Mouse (Mus musculus) spleen, postnatal 36 days (tissue): ENCODE measurements at regions not wholly inside any gene's neighbourhood (a gene's known extent, or its start where the extent isn't known, plus 50 kb on each side); places are given as distances from the start of the nearest gene placed in this dataset.
A peak's percentile ranks its signal among the peaks of the same experiment; 100 is the strongest.

ENCODE experiments used
- DNase-seq, 2 experiments: peaks; one replicate each; pipeline ENCODE4 v3.0.0; 2022; ENCODE audit warnings: low spot score in 2 of 2, mixed read lengths in 1 of 2

DNA sequence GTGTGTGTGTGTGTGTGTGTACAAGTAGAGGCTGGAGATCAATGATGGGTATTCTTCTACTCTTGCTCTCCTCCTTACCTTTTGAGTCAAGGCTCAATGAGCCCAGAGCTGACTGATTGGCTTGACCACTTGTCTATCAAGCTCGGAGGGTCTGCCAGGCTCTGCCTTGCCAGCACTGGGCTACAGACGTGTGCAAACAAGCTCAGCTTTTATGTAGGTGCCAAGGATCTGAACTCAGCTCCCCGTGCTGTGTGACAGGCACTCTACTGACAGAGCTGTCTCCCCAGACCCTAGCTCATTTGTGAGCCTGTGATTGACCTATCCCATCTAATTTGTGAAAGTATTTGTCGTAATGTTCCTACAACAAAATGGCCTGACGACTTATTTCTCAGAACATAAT lies 54.2 kb upstream of the Cdc42bpa start:
- DNase-seq = no peak

DNA sequence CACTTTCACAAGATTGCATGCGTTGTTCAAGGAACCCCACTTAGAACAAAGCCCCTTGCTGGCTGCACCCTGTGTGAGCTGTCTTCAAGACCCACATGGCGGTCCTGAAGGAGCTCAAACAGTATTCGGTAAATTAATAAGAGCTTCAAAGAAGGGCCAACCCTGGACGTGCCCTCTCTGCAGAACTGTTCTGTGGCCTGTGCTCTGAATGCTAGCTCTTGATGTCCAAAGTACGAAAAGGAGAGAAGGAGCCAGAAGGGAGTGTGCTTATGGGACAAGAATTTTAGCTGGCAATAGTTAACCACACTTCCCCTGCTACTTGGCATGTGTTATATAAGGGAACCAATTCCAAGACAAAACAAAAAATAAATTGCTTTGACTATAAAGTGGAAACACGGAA lies 67.6 kb upstream of the Cdc42bpa start:
- DNase-seq = no peak

DNA sequence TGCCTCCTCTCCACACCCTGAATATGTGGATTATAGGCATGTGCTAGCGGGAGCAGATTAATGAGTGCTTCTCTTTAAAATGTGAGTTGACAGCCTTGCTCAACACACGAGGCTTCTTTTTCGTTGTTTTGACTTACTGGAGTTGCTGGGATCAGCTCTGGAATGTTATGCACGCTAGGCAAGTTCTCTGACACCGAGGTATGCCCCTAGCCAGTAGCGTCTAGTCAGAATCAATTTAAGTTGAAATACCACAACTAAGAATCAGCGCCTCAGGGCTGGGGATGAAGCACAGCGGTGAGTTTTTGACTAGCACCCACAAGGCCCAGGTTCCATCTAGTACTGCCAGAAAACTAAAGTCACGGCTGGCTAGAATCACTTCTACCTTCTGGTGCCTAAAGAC lies 72.4 kb upstream of the Cdc42bpa start:
- no peak for DNase-seq

DNA sequence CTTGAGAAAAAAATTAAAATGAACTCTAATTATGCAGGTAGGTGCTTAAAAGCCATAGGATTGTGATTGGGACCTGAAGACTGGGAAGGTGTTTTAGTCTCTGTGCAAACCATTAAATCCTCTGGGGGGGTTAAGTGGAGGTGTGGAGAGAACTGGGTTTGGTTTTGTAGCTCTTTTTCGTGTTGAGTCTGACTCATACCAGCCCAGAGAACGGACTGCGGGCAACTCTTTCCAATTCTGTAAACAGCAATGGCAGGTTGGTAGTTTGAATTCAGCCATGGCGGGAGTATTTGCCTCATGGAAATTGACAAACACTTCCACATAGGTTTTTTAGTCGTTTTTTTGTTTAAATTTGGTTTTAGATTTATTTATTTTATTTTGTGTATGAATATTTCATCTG lies 77.7 kb upstream of the Ahctf1 start:
- no peak for DNase-seq

DNA sequence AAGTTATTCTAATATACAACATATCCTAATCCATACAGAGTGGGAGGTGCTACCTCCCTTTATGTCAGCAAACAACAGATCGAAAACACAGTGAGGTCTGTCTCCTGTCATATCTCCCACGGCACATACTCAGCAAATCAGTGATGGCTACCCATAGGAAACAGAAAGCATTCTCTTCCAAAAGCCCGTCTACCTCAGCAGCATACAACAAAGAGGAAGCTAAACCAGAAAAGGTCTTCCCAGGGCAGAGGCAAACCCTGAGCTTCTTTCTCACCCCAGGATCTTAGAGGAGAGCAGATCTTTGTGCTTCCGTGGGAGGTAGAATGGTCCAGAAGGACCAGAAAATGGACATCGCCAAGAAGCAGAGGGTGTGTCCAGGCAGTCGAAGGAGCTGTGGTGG lies 74.4 kb upstream of the Ahctf1 start:
- DNase-seq = no peak

DNA sequence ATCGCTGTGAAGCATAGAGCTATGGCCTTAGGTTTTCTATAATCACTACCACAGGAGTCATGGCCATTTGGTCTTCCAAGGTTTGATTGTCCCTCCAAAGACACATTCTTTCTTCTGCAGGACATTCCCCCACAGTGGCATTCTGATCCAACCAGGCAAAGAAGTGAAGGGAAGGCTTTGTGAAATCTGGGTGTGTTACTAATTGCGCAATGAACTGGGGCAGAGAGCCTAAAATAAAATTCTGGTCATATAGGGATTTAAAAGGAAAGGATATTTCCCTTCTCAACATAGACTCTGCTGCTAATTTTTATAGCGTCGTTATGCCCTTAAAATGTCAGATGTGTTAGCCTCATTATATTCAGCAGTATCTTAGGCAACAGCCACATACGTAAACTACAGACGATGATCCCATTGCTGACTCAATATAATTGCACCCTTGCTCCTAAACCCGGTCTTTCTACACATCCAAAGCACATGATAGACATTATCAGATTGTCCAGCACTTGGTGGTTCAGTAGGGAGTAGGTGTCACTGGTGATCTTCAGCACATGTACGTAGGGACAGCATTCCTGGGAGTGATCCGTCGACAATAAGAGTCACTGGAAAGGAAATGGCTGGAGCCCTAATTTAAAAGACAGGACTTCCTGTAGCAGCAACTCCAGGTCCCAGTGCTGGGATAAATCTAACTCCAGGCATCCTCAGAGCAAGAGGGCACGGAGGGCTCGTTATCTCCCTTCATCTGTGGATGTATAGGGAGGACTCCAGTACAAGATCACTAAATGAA lies 70.5 kb upstream of the Ahctf1 start:
- DNase-seq = no peak

DNA sequence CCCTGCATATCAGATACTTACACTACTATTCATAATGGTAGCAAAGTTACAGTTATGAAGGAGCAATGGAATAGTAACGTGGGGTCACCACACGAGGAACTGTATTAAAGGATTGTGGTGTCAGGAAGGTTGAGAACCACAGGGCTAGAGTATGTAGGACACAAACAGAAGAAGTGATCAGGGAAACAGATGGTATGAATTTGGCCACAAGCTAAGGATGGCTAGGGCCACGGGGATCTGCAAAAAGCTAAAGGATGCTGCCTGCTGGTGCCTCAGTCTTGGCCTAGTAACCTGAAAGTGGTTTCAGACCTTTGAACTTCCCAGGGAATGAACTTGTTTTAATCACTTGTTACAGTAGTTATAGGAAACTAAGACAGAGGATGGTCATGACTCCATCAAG lies 68.5 kb upstream of the Ahctf1 start:
- no peak for DNase-seq

DNA sequence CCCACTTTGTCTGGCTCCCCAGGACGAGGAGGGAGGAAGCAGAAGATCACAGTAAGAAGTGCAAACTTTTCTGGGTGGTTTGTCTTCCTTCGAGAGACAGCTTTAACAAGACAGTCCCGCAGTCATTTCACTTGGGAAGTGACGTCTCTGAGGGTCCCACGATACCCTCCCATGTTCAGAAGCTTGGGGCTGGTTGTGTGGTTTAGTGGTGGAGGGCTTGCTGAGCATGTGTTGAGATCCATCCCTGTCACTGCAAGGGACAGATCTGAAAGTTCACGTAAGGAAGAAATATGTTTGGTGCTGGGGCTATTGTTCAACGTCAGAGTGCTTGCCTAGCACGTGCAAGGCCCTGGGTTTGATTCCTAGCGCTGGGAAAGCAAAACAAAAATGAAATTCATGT lies 65.2 kb upstream of the Ahctf1 start:
- no peak for DNase-seq

DNA sequence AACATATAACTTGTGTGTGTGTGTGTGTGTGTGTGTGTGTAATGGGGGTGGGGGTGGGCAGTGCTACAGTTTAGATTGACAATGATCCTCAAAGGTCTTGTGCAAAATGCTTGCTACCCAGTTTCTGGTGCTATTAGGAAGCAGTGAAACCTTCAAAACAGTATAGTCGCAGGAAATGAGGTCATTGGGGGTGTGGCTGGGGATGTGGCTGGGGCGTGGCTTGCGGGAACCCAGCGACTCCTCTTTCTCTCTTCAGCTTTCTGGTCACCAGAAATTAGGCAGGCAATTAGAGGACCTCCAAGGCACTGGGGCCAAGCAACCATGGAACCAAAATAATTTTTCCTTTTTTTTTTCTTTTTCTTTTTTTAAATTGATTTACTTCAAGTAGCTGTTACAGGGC lies 64.0 kb upstream of the Ahctf1 start:
- DNase-seq = no peak

DNA sequence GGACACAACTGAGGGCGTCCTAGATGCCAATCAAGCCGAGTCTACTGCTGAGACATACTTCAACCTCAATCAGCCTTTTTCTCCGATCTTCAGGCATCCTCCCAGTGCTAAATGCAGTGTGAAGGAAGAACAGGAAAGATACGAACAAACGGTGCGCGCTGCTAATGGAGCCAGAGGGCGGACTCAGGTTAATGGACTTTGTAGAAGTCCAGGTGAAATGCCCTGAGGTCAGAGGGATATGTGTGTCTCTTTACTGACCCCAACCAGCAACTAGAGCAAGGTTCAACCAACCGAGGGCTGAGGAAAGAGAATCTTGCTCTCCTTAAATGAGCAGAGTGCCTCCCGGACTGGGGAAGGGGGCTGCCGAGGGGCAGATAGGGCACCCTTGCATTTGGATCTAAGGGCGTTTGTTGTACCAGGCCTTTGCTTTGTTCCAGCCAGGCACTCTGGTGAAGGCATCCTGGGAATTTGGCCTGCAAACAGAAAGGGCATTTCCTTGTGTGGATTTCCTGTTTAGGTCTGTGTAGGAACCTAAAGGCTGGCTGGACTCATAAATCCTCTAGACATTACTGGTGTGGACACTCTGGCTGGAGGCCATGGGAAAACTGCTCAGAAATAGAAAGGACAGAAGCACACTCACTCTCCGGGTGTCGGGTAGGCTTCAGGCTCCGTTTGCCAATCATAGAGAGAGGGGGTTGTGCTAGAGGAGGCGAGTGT lies 62.7 kb upstream of the Ahctf1 start:
- DNase-seq = no peak

DNA sequence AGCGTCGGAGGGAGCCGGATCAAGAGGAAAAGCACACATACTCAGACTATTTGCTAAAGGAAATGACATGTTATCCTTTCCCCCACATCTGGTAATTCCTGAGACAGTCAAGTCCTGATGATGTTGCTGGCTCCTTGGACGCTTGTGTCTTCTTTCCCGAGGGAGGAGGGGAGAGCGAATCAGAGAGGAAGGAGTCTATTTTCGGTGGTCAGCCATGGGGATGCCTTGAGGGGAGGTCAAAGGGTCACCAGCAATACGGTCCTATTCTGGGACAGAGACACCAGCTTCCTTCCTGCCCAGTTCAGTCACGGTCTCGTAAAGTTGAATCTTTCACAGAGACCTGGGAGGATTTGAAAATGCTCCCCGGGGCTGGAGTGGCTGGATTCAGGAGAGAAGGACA lies 62.1 kb upstream of the Ahctf1 start:
- DNase-seq = no peak

DNA sequence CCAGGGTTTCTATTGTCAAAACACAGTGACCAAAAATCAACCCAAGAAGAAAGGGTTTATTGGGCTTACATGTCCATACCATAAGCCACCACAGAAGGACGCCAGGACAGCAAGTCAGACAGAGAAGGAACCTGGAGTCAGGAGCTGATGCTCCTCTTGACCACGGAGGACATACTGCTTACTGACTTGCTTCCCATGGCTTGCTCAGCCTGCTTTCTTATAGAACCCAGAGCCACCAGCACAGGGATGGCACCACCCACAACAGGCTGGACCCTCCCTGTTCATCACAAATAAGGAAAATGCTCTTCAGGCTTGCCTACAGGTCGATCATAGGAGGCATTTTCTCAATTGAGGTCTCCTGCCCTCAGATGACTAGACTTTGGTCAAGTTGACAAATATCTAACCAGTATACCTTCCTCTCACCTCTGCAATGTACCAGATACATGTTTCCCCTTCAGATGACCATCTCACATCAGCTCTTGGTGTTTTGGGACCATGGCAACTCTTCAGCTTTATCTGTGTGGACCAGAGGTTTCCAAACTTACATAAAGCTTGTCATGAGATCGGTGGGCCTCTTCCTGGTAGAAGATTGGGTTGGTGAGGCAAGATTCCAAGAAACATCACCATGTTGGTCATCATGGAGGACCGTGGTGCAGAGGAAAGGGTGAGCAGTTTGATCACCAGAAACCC lies 61.2 kb upstream of the Ahctf1 start:
- no peak for DNase-seq

DNA sequence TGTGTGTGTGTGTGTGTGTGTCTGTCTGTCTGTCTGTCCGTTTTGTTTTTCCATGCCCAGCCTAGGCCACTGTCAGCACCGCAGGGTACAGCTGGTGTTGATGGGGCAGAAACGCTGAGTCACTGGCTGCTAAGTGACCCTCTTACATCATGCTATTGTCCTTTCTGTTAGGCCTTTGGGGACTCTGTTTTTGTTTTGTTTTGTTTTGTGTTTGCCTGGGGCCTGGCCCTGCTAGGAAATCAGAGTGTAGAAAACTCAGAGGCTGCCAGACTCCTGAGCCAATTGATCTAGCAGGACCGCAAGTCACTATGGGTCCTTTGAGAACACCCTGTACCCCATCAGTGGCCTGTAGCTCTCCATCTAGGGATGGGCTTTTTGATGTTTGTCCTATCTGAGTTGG lies 59.9 kb upstream of the Ahctf1 start:
- no peak for DNase-seq

DNA sequence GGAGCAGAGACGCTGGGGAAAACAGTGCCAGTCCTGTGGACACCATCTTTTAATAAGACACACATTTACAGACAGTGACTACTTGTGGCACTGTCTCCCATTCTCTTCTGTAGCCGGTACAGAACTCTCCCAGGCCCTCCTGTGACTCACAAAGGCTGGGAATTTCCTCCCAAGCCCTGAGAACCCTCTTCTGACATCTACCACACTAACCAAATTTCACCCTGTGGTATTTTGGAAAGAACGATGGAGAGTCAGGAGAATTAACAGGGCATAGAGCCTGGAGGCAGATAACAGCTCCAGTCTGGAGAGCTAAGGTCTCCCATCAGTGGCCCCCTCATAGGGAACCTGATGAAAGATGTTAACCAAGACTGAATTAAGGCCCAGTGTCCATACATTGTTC lies 59.5 kb upstream of the Ahctf1 start:
- no peak for DNase-seq

DNA sequence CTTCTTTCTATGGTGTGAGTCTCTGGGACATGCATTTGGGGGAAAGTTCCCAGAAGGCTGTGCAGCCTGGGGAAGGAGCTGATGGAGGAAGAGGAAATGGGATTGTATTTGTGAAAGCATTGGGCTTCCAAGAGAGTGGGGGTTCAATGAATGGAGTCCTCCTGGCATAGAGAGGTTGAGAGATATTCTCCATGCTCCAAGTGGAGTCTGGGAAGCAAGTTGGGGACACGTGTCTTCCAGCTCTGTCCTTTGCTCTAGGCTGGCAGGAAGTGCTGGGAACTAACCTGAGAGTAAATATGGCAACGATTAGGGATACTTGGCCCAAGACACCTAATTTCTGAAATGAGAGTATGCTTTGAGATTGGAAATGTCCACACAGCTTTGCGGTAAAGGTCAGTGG lies 58.3 kb upstream of the Ahctf1 start:
- DNase-seq = no peak

DNA sequence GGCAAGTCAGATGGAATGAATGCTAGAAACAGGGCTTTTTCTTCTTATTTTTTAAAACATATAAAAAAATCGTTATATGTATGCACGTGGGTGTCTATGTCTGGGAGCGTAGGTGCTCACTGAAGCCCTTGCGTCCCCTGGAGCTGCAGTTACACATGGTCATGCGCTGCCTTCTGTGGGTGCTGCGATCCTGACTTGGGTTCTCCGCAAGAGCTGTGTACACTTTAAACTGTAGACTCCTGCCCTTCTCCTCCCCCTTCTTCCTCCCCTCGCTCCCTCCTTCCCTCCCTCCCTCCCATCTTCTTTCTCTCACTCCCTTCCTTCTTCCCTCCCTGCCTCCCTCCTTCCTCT lies 56.0 kb upstream of the Ahctf1 start:
- no peak for DNase-seq

DNA sequence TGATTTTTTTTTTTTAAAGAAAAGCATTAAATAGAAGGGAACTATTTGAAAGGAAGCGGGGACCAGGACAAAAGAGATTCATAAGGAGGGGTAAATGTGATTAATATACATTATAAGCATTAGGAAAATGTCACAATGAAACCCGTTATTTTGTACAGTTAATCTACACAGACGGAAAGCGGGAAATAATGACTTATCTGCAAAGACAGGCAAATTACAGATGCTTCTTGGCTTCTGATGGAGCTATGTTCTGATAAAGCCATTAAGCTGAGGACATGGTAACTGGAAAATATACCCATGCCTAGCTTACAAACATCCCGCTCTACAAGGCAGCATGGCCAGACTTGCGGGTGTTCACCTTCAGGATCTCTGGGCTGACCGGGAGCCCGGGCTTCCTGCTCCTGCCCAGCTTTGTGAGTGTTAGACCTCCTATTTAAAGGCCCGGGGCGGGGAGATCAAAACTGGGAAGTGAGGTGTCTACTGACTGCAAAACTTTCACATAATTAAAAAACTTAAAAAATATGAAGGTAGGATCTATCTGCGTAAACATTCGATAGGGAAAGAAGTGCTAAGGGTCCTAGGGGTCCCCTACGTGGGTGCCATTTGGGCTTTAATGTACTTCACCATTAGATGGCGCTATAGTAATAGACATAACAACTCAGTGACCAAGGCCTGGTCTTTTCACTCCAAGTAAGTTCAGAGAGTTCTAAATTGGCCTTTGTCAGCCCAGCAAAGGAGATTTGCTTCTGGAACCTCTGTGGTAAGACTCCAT lies 55.5 kb upstream of the Ahctf1 start:
- no peak for DNase-seq

DNA sequence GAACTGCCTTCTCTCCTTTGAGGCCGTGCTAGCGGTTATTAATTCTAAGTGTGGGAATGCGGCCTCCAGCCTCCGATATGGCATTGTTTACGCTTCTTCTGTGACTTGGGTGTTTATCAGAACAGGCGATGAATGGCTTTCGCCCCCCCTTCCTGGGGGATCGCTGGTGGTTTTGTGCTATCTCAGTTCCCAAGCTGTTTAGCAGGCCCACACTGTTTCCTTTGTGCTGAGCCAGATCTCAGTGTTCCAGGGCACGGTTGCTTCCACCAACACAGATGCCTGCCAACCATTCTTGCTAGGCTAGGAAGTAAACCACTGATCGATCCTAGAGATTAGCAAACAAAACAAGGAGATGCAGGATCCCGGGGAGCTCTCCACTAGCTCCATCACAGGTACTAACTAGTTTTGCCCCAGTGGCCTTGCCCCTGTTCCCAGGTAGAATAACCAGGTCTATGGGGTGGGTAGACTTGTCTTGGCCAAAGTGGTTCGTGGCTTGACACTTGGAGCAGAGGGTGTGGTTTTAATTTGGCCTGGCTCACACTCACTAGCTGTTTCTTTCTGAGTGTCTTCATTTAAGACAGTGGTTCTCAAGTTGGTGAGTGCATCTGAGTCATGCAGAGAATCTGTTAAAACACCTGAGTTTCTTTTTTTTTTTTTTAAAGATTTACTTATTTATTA lies 50.9 kb upstream of the Ahctf1 start:
- peak; percentile 7 to 19 for DNase-seq
